Mouse (Mus musculus): ENCODE measurements around the gene Tcf7l2. TPM values are rescaled to one million over a fixed set of nuclear protein-coding genes. Genes with fewer than 3 reads are reported as not detected.

Gene Tcf7l2
- polyA plus RNA-seq, 1 experiment from 2014 or later: 53.4 TPM

- TF ChIP-seq CTCF (IDR thresholded peaks at IDR 0.05; ENCODE audit: low read depth): no peak
- peak overlapping the region; percentile 68 for H3K4me2 ChIP-seq (ENCODE audit: low read length)
- ATAC-seq (replicated peaks; ENCODE audit: low FRiP score, low read depth): no peak
- H3K36me3 ChIP-seq (ENCODE audit: insufficient read depth, low read length): no peaks in the 10 kb centered on the region
- H3K27ac ChIP-seq: no peak overlapping the region
- H3K9ac ChIP-seq (ENCODE audit: low read depth, low read length): 0 out of 2 replicates have a peak overlapping the region, but pooled peaks have one; percentile 35
- no peaks in the 10 kb centered on the region for H3K9me3 ChIP-seq (replicated peaks; ENCODE audit: low read length)
- no peak for DNase-seq (ENCODE audit: low spot score)
- peak overlapping the region; percentile 28 for H3K4me3 ChIP-seq (replicated peaks; ENCODE audit: low read depth, low read length)
- peaks cover 17% of the 10 kb centered on the region for H3K4me1 ChIP-seq (replicated peaks; ENCODE audit: insufficient read depth, low read length)
- no peaks in the 10 kb centered on the region for H3K27me3 ChIP-seq (ENCODE audit: insufficient read depth, low read length)
- 40% methylated on average over 4 of the region's 4 CpGs for WGBS
These were observed 154.3 kb downstream of the Tcf7l2 start for GRCm38 (mm10) chr19:55895807-55896420.

GRCm38 (mm10) chr19:55896629-55897028 lies 155.0 kb downstream of the Tcf7l2 start:
- Histone ChIP-seq H3K9ac (ENCODE audit: low read depth, low read length) (no peak overlapping the region), H3K27me3 (ENCODE audit: insufficient read depth, low read length) (no peaks in the 10 kb centered on the region), H3K4me1 (replicated peaks; ENCODE audit: insufficient read depth, low read length) (peaks cover 23% of the 10 kb centered on the region), H3K36me3 (ENCODE audit: insufficient read depth, low read length) (no peaks in the 10 kb centered on the region), H3K9me3 (replicated peaks; ENCODE audit: low read length) (no peaks in the 10 kb centered on the region), H3K4me3 (replicated peaks; ENCODE audit: low read depth, low read length) (no peak overlapping the region), H3K27ac (no peak overlapping the region), H3K4me2 (ENCODE audit: low read length) (no peak overlapping the region)
- TF ChIP-seq CTCF (IDR thresholded peaks at IDR 0.05; ENCODE audit: low read depth): no peak
- DNase-seq (ENCODE audit: low spot score): no peak
- 65% methylated on average over 10 of the region's 10 CpGs for WGBS
- ATAC-seq (replicated peaks; ENCODE audit: low FRiP score, low read depth): no peak

GRCm38 (mm10) chr19:55902573-55903385 lies 161.2 kb downstream of the Tcf7l2 start:
- H3K27me3 ChIP-seq (ENCODE audit: insufficient read depth, low read length): no peaks in the 10 kb centered on the region
- 89% methylated on average over 12 of the region's 12 CpGs for WGBS
- peaks cover 14% of the 10 kb centered on the region; the same call in 1 of the 2 replicates for H3K4me1 ChIP-seq (replicated peaks; ENCODE audit: insufficient read depth, low read length)
- no peaks in the 10 kb centered on the region for H3K36me3 ChIP-seq (ENCODE audit: insufficient read depth, low read length)
- H3K4me2 ChIP-seq (ENCODE audit: low read length): no peak overlapping the region
- no peak for TF ChIP-seq CTCF (IDR thresholded peaks at IDR 0.05; ENCODE audit: low read depth)
- H3K9me3 ChIP-seq (replicated peaks; ENCODE audit: low read length): no peaks in the 10 kb centered on the region
- ATAC-seq (replicated peaks; ENCODE audit: low FRiP score, low read depth) (no peak), DNase-seq (ENCODE audit: low spot score) (no peak)
- H3K4me3 ChIP-seq (replicated peaks; ENCODE audit: low read depth, low read length): no peak overlapping the region
- H3K27ac ChIP-seq: no peak overlapping the region
- H3K9ac ChIP-seq (ENCODE audit: low read depth, low read length): no peak overlapping the region

- no peak overlapping the region for H3K9ac ChIP-seq (ENCODE audit: low read depth, low read length)
- ATAC-seq (replicated peaks; ENCODE audit: low FRiP score, low read depth) (0 out of 2 replicates have a peak, but pooled peaks have one; percentile 46), DNase-seq (ENCODE audit: low spot score) (peak; percentile 89)
- WGBS: 34% methylated on average over 7 of the region's 7 CpGs
- no peaks in the 10 kb centered on the region for H3K9me3 ChIP-seq (replicated peaks; ENCODE audit: low read length)
- H3K4me1 ChIP-seq (replicated peaks; ENCODE audit: insufficient read depth, low read length): 0 out of 2 replicates have a peak, but pooled peaks cover 4% of the 10 kb centered on the region
- no peak overlapping the region for H3K4me2 ChIP-seq (ENCODE audit: low read length)
- H3K27ac ChIP-seq: no peak overlapping the region
- H3K4me3 ChIP-seq (replicated peaks; ENCODE audit: low read depth, low read length): no peak overlapping the region
- H3K36me3 ChIP-seq (ENCODE audit: insufficient read depth, low read length): peaks cover 7% of the 10 kb centered on the region; the same call in 1 of the 2 replicates
- TF ChIP-seq CTCF (IDR thresholded peaks at IDR 0.05; ENCODE audit: low read depth): peak; percentile 59
- no peaks in the 10 kb centered on the region for H3K27me3 ChIP-seq (ENCODE audit: insufficient read depth, low read length)
These were observed 167.4 kb downstream of the Tcf7l2 start for GRCm38 (mm10) chr19:55909039-55909438.

DNA sequence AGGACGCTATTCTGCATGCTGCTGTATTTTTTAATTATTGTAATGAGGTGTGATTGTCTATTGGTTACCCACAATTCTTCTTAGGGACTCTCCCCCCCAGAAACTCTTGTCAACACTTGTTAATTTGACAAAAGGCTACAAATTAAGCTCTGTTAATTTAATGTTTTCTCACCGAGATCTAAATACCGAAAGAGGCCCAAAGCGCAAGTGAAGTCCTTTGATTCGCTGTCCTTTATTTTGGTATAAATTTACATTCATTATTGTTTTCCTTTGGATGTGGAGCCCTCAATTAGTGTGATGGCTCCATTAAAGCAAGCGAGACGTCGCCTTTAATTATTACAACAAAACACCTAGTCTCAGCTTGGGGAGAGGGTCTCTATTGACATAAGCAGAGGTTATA lies 170.3 kb downstream of the Tcf7l2 start:
- ATAC-seq (replicated peaks; ENCODE audit: low FRiP score, low read depth) (no peak), DNase-seq (ENCODE audit: low spot score) (no peak)
- Histone ChIP-seq H3K4me2 (ENCODE audit: low read length) (no peak overlapping the region), H3K4me3 (replicated peaks; ENCODE audit: low read depth, low read length) (no peak overlapping the region), H3K27ac (no peak overlapping the region), H3K36me3 (ENCODE audit: insufficient read depth, low read length) (peaks cover 11% of the 10 kb centered on the region; the same call in 1 of the 2 replicates), H3K9me3 (replicated peaks; ENCODE audit: low read length) (no peaks in the 10 kb centered on the region), H3K9ac (ENCODE audit: low read depth, low read length) (no peak overlapping the region), H3K27me3 (ENCODE audit: insufficient read depth, low read length) (no peaks in the 10 kb centered on the region), H3K4me1 (replicated peaks; ENCODE audit: insufficient read depth, low read length) (0 out of 2 replicates have a peak, but pooled peaks cover 4% of the 10 kb centered on the region)
- TF ChIP-seq CTCF (IDR thresholded peaks at IDR 0.05; ENCODE audit: low read depth): no peak
- WGBS: 50% methylated on average over 8 of the region's 8 CpGs

- Histone ChIP-seq H3K27me3 (ENCODE audit: insufficient read depth, low read length) (no peaks in the 10 kb centered on the region), H3K27ac (no peak overlapping the region), H3K4me1 (replicated peaks; ENCODE audit: insufficient read depth, low read length) (0 out of 2 replicates have a peak, but pooled peaks cover 4% of the 10 kb centered on the region), H3K9ac (ENCODE audit: low read depth, low read length) (no peak overlapping the region), H3K9me3 (replicated peaks; ENCODE audit: low read length) (no peaks in the 10 kb centered on the region), H3K4me2 (ENCODE audit: low read length) (no peak overlapping the region), H3K36me3 (ENCODE audit: insufficient read depth, low read length) (peaks cover 11% of the 10 kb centered on the region; the same call in 1 of the 2 replicates), H3K4me3 (replicated peaks; ENCODE audit: low read depth, low read length) (no peak overlapping the region)
- 92% methylated on average over 8 of the region's 8 CpGs for WGBS
- TF ChIP-seq CTCF (IDR thresholded peaks at IDR 0.05; ENCODE audit: low read depth): no peak
- ATAC-seq (replicated peaks; ENCODE audit: low FRiP score, low read depth): no peak
- no peak for DNase-seq (ENCODE audit: low spot score)
These were observed 171.2 kb downstream of the Tcf7l2 start for GRCm38 (mm10) chr19:55912813-55913212.

Measured in kidney, postnatal 0 days (tissue).